In genomic region chr10:108524306-108525029, GRCm38 (mm10) we compare ENCODE assay signal across 9 mouse cellular contexts.
A peak's percentile ranks its signal among the peaks of the same experiment; 100 is the strongest.
DNase-seq lines count a peak whose midpoint lies in the region; ATAC-seq lines count a peak whose summit lies in the region.
"Had no signal": no experiment of that assay in that cellular context is flagged by ENCODE, and none has a peak within 500 bp of the region (broad histone marks: within the 10 kb centered on the region; RNA-seq: fewer than 3 reads in every experiment).

No protein-coding gene starts in this region.

- no peak overlapping the region for H3K9ac ChIP-seq in hindbrain, embryonic 14.5 days

- no peaks in the 10 kb centered on the region for H3K27me3 ChIP-seq in hindbrain, embryonic 14.5 days (ENCODE audit: control insufficient read depth, insufficient read depth, low read length)
- H3K27me3 ChIP-seq: megakaryocyte, embryonic 14.5 days had no signal

- H3K4me1 ChIP-seq in hindbrain, embryonic 14.5 days (replicated peaks; ENCODE audit: control insufficient read depth, insufficient read depth, low read length) = no peaks in the 10 kb centered on the region; the same call in 1 of the 2 replicates
- H3K4me1 ChIP-seq: megakaryocyte, embryonic 14.5 days had no signal

- H3K4me2 ChIP-seq in hindbrain, embryonic 14.5 days (replicated peaks) = no peak overlapping the region

- DNase-seq in cerebellum, adult 18-20 months = peak; percentile 22 to 23
- DNase-seq in cerebellum, adult 11 months = no peak
- DNase-seq in ovary, postnatal 14 days (ENCODE audit: low spot score) = peak; percentile 21
- DNase-seq in ovary, postnatal 36 days (ENCODE audit: low spot score) = no peak
- no peak for DNase-seq in hindbrain, embryonic 14.5 days (ENCODE audit: low spot score)
- no peak for DNase-seq in urinary bladder, postnatal 36 days (ENCODE audit: low spot score in 2 of 2)
- DNase-seq in gastrocnemius, postnatal 4 days (ENCODE audit: low spot score in 2 of 2) = no peak

- no peaks in the 10 kb centered on the region for H3K9me3 ChIP-seq in hindbrain, embryonic 14.5 days (ENCODE audit: control insufficient read depth, low read length)

- H3K4me3 ChIP-seq in hindbrain, embryonic 14.5 days (replicated peaks; ENCODE audit: low read length) = no peak overlapping the region
- H3K4me3 ChIP-seq: megakaryocyte, embryonic 14.5 days had no signal

- 43% methylated on average over 6 of the region's 6 CpGs for WGBS in hindbrain, embryonic 14.5 days

- no peaks in the 10 kb centered on the region for H3K36me3 ChIP-seq in hindbrain, embryonic 14.5 days (replicated peaks; ENCODE audit: control insufficient read depth, insufficient read depth)

- peak; percentile 68; the same call in 1 of the 2 replicates for ATAC-seq in hindbrain, embryonic 14.5 days (ENCODE audit: low FRiP score)
- ATAC-seq in inflammation-experienced regulatory T-cells, adult 6 months = no peak

- peak overlapping the region; percentile 21; the same call in 1 of the 2 replicates for H3K27ac ChIP-seq in hindbrain, embryonic 14.5 days

Comparison
In these comparisons a context has a peak if more than half of its experiments do, and no peak if none do; other contexts are left out.
1. DNase-seq: peak in cerebellum, adult 18-20 months (2 of 2) and ovary, postnatal 14 days (single experiment); none in cerebellum, adult 11 months (single experiment), ovary, postnatal 36 days (single experiment), hindbrain, embryonic 14.5 days (single experiment), urinary bladder, postnatal 36 days (0 of 2) and gastrocnemius, postnatal 4 days (0 of 2).